Mouse (Mus musculus): ENCODE measurements at regions not wholly inside any gene's neighbourhood (a gene's known extent, or its start where the extent isn't known, plus 50 kb on each side); places are given as distances from the start of the nearest gene placed in this dataset.

DNA sequence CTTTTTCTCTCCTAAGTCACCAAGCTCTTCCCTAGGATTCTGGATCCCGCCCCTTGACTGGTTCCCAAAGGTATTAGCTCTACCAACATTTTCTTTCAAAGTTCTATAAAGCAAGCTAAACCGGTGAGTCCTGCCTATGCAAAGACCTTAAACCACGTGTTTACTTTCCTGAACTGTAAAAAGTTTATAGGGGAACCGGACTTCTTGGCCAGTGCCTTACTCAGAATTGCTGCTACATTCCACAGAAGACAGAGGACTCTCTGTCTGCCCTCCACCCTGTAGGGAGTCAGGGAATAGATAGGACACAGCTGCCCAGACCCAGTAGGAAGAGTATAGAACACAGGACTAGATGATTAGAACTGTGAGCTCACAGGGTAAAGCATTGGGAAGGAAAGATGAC, 257.2 kb downstream of the Cdc5l start:
- no peak for TF ChIP-seq CTCF (IDR thresholded peaks at IDR 0.05; ENCODE audit: extremely low read depth, insufficient read depth, low read length)
- TF ChIP-seq POLR2A (IDR thresholded peaks at IDR 0.05; ENCODE audit: extremely low read depth, insufficient read depth, low read length) = no peak

All from cortical plate, adult 2 months (tissue).